In the genomic region with DNA sequence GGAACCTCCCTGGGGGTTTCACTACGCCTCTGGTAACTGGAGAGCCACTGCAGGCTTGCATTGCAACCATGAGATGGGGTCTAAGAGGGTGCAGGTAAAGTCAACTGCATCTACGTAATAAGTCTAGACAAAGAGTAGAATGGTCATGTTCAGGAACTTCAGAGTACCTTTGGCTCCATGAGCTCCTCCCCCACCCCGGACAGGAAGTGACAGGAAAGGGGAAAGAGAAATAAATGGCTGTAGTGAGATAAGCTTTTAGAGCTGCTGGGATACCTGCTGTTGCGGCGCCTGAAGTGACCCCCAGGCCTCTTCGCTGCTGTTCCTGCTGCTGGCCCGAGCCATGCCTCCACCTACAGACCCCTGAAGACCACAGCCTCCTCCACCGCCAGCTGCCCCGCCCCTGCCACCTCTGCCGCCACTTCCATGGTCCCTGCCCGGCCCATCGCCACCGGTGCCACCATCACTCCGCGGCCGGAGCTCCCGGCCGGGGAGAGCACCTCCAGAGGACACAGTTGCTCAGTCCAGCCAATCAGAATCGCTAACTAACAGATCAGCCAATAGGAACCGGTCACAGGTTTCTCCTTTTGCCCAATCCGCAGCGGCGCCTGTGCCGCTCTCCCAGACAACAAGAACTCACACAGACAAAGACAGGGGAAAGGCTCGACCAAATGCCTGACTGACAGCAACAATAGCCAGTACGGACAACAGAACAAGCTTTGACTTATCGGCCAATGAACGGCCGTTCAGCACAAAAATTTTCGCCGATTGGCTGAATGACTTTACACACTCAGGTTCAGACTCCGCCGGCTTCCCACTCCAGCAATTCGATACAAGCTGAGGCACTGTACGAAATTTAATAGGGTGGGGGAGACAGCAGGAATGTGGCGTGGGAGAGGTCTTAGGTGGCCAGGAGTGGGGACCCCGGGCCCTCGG, we compare ENCODE assay signal across 8 mouse cellular contexts. TPM values are rescaled to one million over a fixed set of nuclear protein-coding genes. Genes with fewer than 3 reads are reported as not detected.
DNase-seq lines count a peak whose midpoint lies in the region; ATAC-seq and TF ChIP-seq lines count a peak whose summit lies in the region.

A gene (minus strand): TSS at position 630 of the 933 bp plus-strand sequence.

- no peaks in the 10 kb centered on the region for H3K27me3 ChIP-seq in Patski
- H3K27me3 ChIP-seq in hindbrain, embryonic 13.5 days, result no peaks in the 10 kb centered on the region

- peak; percentile 99 for DNase-seq in Patski (ENCODE audit: low read depth, low spot score)
- DNase-seq in cerebellum, postnatal 14 days, result peak; percentile 92 to 94
- DNase-seq in frontal cortex, postnatal 14 days (ENCODE audit: low spot score in 2 of 2), result peak; percentile 94 to 98
- peak; percentile 72 to 80 for DNase-seq in layer of hippocampus, postnatal 25 days (ENCODE audit: extremely low spot score in 1 of 2, low spot score in 1 of 2)
- peak; percentile 99 for DNase-seq in lung, postnatal 25 days (ENCODE audit: low spot score)
- DNase-seq in retina, embryonic 14.5 days (ENCODE audit: low spot score), result peak; percentile 98
- peak; percentile 86 for DNase-seq in thymus, postnatal 4 days

- no peak for TF ChIP-seq CTCF in Patski (IDR thresholded peaks at IDR 0.05)

- H3K9me3 ChIP-seq in hindbrain, embryonic 13.5 days, result no peaks in the 10 kb centered on the region

- H3K9ac ChIP-seq in hindbrain, embryonic 13.5 days, result peak within 1 kb of the TSS; percentile 96

- peak within 1 kb of the TSS; percentile 99 for H3K27ac ChIP-seq in hindbrain, embryonic 13.5 days

- peak within 1 kb of the TSS; percentile 77 for H3K4me3 ChIP-seq in hindbrain, embryonic 13.5 days

- CTCF ChIA-PET in Patski (lab: Charles Lee), result interaction anchor here (1.2 to 1.4 kb wide), 5 partner anchors 25 to 124 kb away, joined by 3 to 6 read pairs (median 3); no protein-coding TSS in a partner anchor

- peaks cover 77% of the 10 kb centered on the region for H3K4me1 ChIP-seq in hindbrain, embryonic 13.5 days (replicated peaks)

- POLR2A ChIA-PET in Patski (lab: Charles Lee), result interaction anchor here (0.6 to 2.4 kb wide), 6 partner anchors 11 to 153 kb away, joined by 3 to 11 read pairs (median 6); a partner anchor contains a TSS

- in situ Hi-C loops in Patski (cut with MboI; ENCODE audit: low pct_unique_long_range_greater_than_20kb), result no loop called here

- WGBS in hindbrain, embryonic 13.5 days, result under 1% methylated on average over 38 of the region's 38 CpGs

- H3K4me2 ChIP-seq in hindbrain, embryonic 13.5 days, result peak within 1 kb of the TSS; percentile 90

- peak; percentile 96 for ATAC-seq in Patski
- ATAC-seq in hindbrain, embryonic 13.5 days (ENCODE audit: low FRiP score), result peak; percentile 95

- peaks cover 29% of the 10 kb centered on the region for H3K36me3 ChIP-seq in hindbrain, embryonic 13.5 days

RNA-seq across cellular contexts. Expression of the gene that starts here (rescaled TPM):
- polyA plus RNA-seq in Patski (2021), result 95.1 TPM
- 216 and 227 TPM in 2 replicates for polyA plus RNA-seq in hindbrain, embryonic 13.5 days (2015; fragmentation: Nextera tagmentation; extraction: Ambion mirVana)
- 10 to 100 TPM; 54.3 to 58.0 TPM for total RNA-seq in layer of hippocampus, postnatal 25 days (2021)

Comparison
In these comparisons a context has a peak if more than half of its experiments do, and no peak if none do; other contexts are left out.
1. Peak in every context shown above with its lines: DNase-seq, ATAC-seq, H3K4me3 ChIP-seq and H3K27ac ChIP-seq.